Mouse (Mus musculus): ENCODE measurements around the gene Gdpd1. TPM values are rescaled to one million over a fixed set of nuclear protein-coding genes. Genes with fewer than 3 reads are reported as not detected.

The Gdpd1 gene
- 20.3 and 22.8 TPM in 2 replicates for polyA plus RNA-seq (2014; fragmentation: Nextera tagmentation; extraction: Ambion mirVana)

GRCm38 (mm10) chr11:87073866-87074440 is at the start of gene Gdpd1:
TSS of gene Gdpd1 (minus strand) at chr11:87074062.
- peak; percentile 96 for DNase-seq (ENCODE audit: low spot score)
- Histone ChIP-seq H3K9ac (ENCODE audit: low read depth, low read length) (peak within 1 kb of the TSS; percentile 78), H3K36me3 (ENCODE audit: control insufficient read depth, insufficient read depth, low read length) (peaks cover 23% of the 10 kb centered on the region), H3K4me2 (ENCODE audit: low read depth, low read length) (peak within 1 kb of the TSS; percentile 98), H3K27ac (replicated peaks; ENCODE audit: low read depth, low read length) (peak within 1 kb of the TSS; percentile 77), H3K4me1 (ENCODE audit: control insufficient read depth, insufficient read depth, low read length) (peaks cover 4% of the 10 kb centered on the region; the same call in 1 of the 2 replicates), H3K4me3 (ENCODE audit: low read depth, low read length) (peak within 1 kb of the TSS; percentile 66), H3K9me3 (ENCODE audit: control insufficient read depth, low read length) (no peaks in the 10 kb centered on the region), H3K27me3 (replicated peaks; ENCODE audit: control insufficient read depth, insufficient read depth, low read length) (no peaks in the 10 kb centered on the region)
- under 1% methylated on average over 43 of the region's 43 CpGs for WGBS
- peak; percentile 96 for ATAC-seq (ENCODE audit: low read depth)

- Histone ChIP-seq H3K9ac (ENCODE audit: low read depth, low read length) (no peak overlapping the region), H3K4me3 (ENCODE audit: low read depth, low read length) (no peak overlapping the region), H3K4me1 (ENCODE audit: control insufficient read depth, insufficient read depth, low read length) (no peaks in the 10 kb centered on the region), H3K27ac (replicated peaks; ENCODE audit: low read depth, low read length) (no peak overlapping the region), H3K9me3 (ENCODE audit: control insufficient read depth, low read length) (no peaks in the 10 kb centered on the region), H3K36me3 (ENCODE audit: control insufficient read depth, insufficient read depth, low read length) (peaks cover 73% of the 10 kb centered on the region), H3K4me2 (ENCODE audit: low read depth, low read length) (no peak overlapping the region), H3K27me3 (replicated peaks; ENCODE audit: control insufficient read depth, insufficient read depth, low read length) (no peaks in the 10 kb centered on the region)
- no peak for DNase-seq (ENCODE audit: low spot score)
- 80% methylated on average over 8 of the region's 8 CpGs for whole genome bisulfite sequencing
- ATAC-seq (ENCODE audit: low read depth) = no peak
These were observed 48.0 kb upstream of the Gdpd1 start for GRCm38 (mm10) chr11:87121864-87122263.

- Histone ChIP-seq H3K4me3 (ENCODE audit: low read depth, low read length) (peak overlapping the region; percentile 96), H3K9ac (ENCODE audit: low read depth, low read length) (peak overlapping the region; percentile 97), H3K27me3 (replicated peaks; ENCODE audit: control insufficient read depth, insufficient read depth, low read length) (no peaks in the 10 kb centered on the region), H3K9me3 (ENCODE audit: control insufficient read depth, low read length) (no peaks in the 10 kb centered on the region), H3K27ac (replicated peaks; ENCODE audit: low read depth, low read length) (peak overlapping the region; percentile 93), H3K36me3 (ENCODE audit: control insufficient read depth, insufficient read depth, low read length) (peaks cover 40% of the 10 kb centered on the region), H3K4me1 (ENCODE audit: control insufficient read depth, insufficient read depth, low read length) (peaks cover 16% of the 10 kb centered on the region), H3K4me2 (ENCODE audit: low read depth, low read length) (peak overlapping the region; percentile 78)
- 2% methylated on average over 9 of the region's 9 CpGs for WGBS
- ATAC-seq (ENCODE audit: low read depth) (no peak), DNase-seq (ENCODE audit: low spot score) (no peak)
These were observed 36.5 kb upstream of the Gdpd1 start for GRCm38 (mm10) chr11:87110172-87110909.

- Histone ChIP-seq H3K27me3 (replicated peaks; ENCODE audit: control insufficient read depth, insufficient read depth, low read length) (no peaks in the 10 kb centered on the region), H3K4me3 (ENCODE audit: low read depth, low read length) (peak overlapping the region; percentile 96), H3K36me3 (ENCODE audit: control insufficient read depth, insufficient read depth, low read length) (peaks cover 40% of the 10 kb centered on the region), H3K4me1 (ENCODE audit: control insufficient read depth, insufficient read depth, low read length) (peaks cover 16% of the 10 kb centered on the region), H3K9me3 (ENCODE audit: control insufficient read depth, low read length) (no peaks in the 10 kb centered on the region), H3K9ac (ENCODE audit: low read depth, low read length) (peak overlapping the region; percentile 97), H3K27ac (replicated peaks; ENCODE audit: low read depth, low read length) (peak overlapping the region; percentile 93), H3K4me2 (ENCODE audit: low read depth, low read length) (peak overlapping the region; percentile 78)
- DNase-seq (ENCODE audit: low spot score) (peak; percentile 33), ATAC-seq (ENCODE audit: low read depth) (no peak)
- under 1% methylated on average over 36 of the region's 42 CpGs for WGBS
These were observed 35.8 kb upstream of the Gdpd1 start for GRCm38 (mm10) chr11:87109519-87110171.

- Histone ChIP-seq H3K4me1 (ENCODE audit: control insufficient read depth, insufficient read depth, low read length) (peaks cover 16% of the 10 kb centered on the region), H3K9ac (ENCODE audit: low read depth, low read length) (peak within 1 kb of the TSS; percentile 97), H3K36me3 (ENCODE audit: control insufficient read depth, insufficient read depth, low read length) (peaks cover 39% of the 10 kb centered on the region), H3K4me3 (ENCODE audit: low read depth, low read length) (peak within 1 kb of the TSS; percentile 96), H3K27ac (replicated peaks; ENCODE audit: low read depth, low read length) (peak within 1 kb of the TSS; percentile 93), H3K4me2 (ENCODE audit: low read depth, low read length) (peak within 1 kb of the TSS; percentile 78), H3K27me3 (replicated peaks; ENCODE audit: control insufficient read depth, insufficient read depth, low read length) (no peaks in the 10 kb centered on the region), H3K9me3 (ENCODE audit: control insufficient read depth, low read length) (no peaks in the 10 kb centered on the region)
- ATAC-seq (ENCODE audit: low read depth) (peak; percentile 99), DNase-seq (ENCODE audit: low spot score) (peak; percentile 100)
- WGBS = 0% methylated on average over 39 of the region's 40 CpGs
These were observed 35.1 kb upstream of the Gdpd1 start, which contains the start of gene Ska2 for GRCm38 (mm10) chr11:87108755-87109518. TSS of gene Ska2 (plus strand) at chr11:87109234.

GRCm38 (mm10) chr11:87108409-87108754 is 34.5 kb upstream of the Gdpd1 start, which contains the start of gene Prr11:
TSS of gene Prr11 (minus strand) at chr11:87108708.
- H3K4me1 ChIP-seq (ENCODE audit: control insufficient read depth, insufficient read depth, low read length) = peaks cover 16% of the 10 kb centered on the region
- ATAC-seq (ENCODE audit: low read depth) = no peak
- H3K9me3 ChIP-seq (ENCODE audit: control insufficient read depth, low read length) = no peaks in the 10 kb centered on the region
- H3K9ac ChIP-seq (ENCODE audit: low read depth, low read length) = peak within 1 kb of the TSS; percentile 97
- H3K4me3 ChIP-seq (ENCODE audit: low read depth, low read length) = peak within 1 kb of the TSS; percentile 96
- no peak for DNase-seq (ENCODE audit: low spot score)
- H3K36me3 ChIP-seq (ENCODE audit: control insufficient read depth, insufficient read depth, low read length) = peaks cover 41% of the 10 kb centered on the region
- 0% methylated on average over 14 of the region's 14 CpGs for WGBS
- H3K4me2 ChIP-seq (ENCODE audit: low read depth, low read length) = peak within 1 kb of the TSS; percentile 78
- peak within 1 kb of the TSS; percentile 93 for H3K27ac ChIP-seq (replicated peaks; ENCODE audit: low read depth, low read length)
- H3K27me3 ChIP-seq (replicated peaks; ENCODE audit: control insufficient read depth, insufficient read depth, low read length) = no peaks in the 10 kb centered on the region

- 65% methylated on average over 2 of the region's 2 CpGs for WGBS
- H3K27ac ChIP-seq (replicated peaks; ENCODE audit: low read depth, low read length) = peak overlapping the region; percentile 78; the same call in 1 of the 2 replicates
- peak overlapping the region; percentile 96 for H3K4me2 ChIP-seq (ENCODE audit: low read depth, low read length)
- no peaks in the 10 kb centered on the region for H3K9me3 ChIP-seq (ENCODE audit: control insufficient read depth, low read length)
- H3K27me3 ChIP-seq (replicated peaks; ENCODE audit: control insufficient read depth, insufficient read depth, low read length) = no peaks in the 10 kb centered on the region
- H3K4me3 ChIP-seq (ENCODE audit: low read depth, low read length) = peak overlapping the region; percentile 79
- H3K36me3 ChIP-seq (ENCODE audit: control insufficient read depth, insufficient read depth, low read length) = peaks cover 43% of the 10 kb centered on the region
- peak overlapping the region; percentile 80 for H3K9ac ChIP-seq (ENCODE audit: low read depth, low read length)
- ATAC-seq (ENCODE audit: low read depth) (no peak), DNase-seq (ENCODE audit: low spot score) (no peak)
- H3K4me1 ChIP-seq (ENCODE audit: control insufficient read depth, insufficient read depth, low read length) = peaks cover 10% of the 10 kb centered on the region; the same call in 1 of the 2 replicates
These were observed 13.3 kb upstream of the Gdpd1 start for GRCm38 (mm10) chr11:87087142-87087541.

Measured in embryonic facial prominence, embryonic 14.5 days (tissue).